Mouse (Mus musculus): Measurements from ENCODE around the gene Lrp4.
A peak's percentile ranks its signal among the peaks of the same experiment; 100 is the strongest.

The Lrp4 gene

DNA sequence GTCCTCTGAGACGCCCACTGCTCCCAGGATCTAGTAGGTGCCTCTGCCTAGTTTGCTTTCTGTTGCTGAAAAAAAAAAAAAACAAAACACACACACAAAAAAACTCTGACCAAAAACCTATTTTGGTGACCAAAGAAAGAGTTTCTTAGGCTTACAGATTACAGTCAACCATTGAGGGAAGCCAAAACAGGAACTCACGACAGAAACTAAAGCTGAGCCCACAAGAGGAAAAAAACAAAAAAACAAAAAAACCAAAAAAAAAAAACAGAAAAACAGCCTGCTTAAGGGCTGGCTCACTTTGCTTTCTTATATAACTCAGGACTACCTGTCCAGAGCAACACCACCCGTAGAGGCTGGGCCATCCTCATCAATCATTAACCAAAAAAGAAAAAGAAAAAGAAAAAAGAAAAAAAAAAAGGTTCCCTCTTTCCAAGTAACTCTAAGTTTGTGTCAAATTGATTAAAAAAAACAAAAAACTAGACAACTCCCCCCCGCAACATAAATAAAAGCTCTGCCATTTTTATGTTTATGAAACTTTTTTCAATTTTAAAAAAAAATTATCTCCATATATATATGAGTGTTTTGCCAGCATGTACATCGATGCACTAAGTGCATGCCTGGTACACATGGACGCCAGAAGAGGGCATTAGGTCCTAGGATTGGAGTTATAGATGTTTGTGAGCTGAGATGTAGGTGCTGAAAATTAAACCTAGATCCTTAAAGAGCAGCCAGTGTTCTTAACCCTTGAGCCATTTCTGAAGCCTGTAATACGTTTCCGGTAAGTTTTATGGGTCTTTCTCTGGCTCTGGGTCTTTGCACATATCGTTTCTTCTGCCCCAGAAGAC lies 3.9 kb upstream of the Lrp4 start:
- DNase-seq (ENCODE audit: low read depth, low spot score): no peak

DNA sequence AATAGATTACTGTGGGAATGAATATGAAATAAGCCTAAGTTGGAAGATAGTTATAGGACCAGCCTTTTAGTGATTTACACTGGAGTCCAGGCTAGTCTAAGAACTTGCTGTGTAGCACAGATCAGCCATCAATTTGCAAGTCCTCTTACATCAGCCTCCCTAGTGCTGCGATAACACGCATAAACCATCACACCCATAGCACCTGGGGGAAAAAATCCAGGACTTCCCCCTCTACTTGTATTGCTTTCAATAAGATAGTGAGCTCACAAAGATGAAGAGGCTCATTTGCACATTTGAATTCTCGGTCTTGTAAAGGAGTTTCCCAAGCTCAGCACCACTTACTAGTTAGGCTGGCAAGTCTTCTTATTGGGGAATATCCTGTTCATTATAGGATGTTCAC lies 2.9 kb upstream of the Lrp4 start:
- no peak for DNase-seq (ENCODE audit: low read depth, low spot score)

DNA sequence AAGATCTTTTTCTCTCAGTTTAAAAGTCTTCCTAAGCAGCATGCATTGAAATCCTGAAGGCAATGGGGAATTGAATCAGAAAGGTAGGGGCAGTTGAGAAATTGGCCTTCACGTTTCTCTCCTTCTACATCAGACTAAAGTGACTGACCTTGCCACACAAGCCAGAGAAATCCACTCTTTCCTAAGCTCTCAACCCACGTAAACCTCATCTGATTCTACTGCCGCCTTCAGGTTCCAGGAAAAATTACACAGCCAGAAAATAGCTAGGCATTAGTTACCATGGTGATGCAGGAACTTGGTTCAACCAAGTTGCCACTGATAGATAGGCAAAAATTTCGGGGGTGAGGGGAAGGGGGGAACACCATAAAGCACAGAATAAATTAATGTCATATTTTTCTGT lies 1.5 kb upstream of the Lrp4 start:
- DNase-seq (ENCODE audit: low read depth, low spot score): peak; percentile 46

DNA sequence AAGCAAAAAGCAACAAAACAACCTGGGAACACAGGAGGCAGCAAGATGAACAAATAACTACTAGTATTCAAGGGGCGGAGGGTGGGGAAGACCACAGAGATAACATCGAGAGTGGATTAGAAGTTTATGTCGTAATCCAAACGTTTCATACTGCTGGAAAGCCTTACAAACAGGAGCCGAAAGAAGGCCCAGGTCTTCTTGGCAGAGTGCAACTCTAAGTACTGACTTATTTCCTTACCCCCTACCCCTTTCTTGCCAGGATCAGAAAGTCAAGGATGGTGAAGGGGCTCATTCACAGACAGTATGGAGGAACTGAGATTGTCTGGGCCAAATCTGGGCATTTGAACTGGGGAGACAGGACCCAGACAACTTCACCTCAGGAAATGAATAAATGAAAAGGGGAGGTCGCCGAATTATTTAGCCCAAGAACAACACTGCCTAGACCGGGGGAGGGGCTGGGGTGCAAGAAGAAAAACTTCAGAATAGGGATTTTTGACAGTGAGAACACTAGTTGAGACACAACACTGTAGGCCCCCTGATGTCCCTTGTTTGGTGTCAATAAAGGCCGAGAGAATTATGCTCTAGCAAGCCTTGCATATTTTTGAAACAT lies 715 bp upstream of the Lrp4 start:
- DNase-seq (ENCODE audit: low read depth, low spot score): no peak

DNA sequence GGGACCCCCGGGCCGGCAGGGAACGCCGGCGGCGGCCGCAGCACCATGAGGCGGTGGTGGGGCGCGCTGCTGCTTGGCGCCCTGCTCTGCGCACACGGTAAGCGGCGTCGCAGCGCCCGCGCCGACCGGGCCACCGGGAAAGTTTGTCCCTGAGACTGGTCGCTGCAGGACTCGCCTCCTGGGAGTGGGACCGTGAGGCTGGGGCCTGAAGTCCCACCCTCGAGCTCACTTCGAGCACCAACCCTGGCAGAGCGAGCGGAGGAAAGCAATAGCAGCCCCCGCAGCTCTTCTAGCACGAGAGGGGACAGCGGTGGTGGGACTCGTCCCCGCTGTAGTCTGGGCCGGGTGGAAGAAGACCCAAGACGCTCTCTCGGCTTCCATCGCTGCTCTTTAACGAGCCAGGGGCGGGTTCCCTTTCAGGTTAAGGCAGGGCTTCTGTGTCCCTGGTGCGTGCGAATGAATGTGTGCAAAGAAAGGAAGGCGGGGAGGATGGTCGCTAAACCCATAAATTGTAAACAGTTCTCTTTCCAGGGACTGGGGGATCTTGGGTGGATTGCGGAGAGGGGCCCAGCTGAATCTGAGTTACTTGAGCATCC lies 443 bp downstream of the Lrp4 start:
- peak; percentile 20 for DNase-seq (ENCODE audit: low read depth, low spot score)

DNA sequence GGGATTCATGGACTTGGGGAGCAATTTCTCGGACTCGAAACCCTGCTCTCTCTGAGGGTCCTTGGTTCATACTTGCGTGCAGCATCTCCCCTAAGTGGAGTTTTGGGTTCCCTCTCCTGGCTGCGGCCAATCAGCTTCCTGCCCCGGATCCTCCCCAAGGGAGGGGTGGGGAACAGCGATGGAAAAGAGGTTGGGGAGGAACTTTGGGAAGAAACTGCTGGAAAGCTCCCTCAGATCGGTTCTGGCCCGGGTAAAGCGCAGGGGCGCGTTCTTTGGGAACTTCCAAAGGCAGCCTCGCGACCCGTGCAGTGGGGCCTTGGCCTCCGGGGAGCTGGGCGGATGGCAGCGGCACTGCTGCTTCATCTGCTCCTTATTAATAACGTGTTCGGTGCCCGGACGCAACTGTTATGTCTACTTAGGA lies 951 bp downstream of the Lrp4 start:
- DNase-seq (ENCODE audit: low read depth, low spot score): peak; percentile 12

DNA sequence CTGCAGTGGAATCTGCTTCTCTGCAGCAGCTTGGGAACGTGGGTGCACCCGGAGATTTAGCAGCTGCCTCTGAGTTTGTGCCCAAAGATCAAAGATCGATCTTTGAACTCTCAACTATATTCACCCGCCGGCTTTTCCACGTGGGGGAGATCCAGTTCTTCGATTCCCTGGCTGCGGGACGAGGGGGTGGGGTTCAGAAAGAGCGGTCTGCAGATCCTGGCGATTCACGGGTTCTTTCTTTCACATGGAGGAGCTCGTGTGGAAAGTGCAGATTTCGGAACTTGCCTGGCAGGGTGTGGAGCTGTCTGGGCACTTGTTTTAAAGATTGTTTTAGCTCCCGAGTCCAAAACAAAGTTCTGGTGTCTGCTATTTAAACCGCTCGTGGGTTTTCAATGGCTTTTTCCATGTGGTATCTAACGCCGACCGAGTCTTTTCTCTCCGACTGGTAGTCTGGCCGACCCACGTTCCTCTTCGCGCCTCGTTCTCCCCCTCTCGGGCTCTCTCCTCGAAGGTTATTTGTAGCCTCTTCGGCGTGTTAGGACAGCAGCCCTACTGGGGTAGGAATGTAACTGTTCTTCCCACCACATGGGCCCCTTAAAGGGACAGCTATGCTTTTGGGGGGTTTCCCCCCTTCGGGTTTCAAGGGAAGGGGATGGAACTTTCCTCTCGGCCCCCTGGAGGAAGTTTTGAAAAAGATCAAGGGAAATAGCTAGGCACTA lies 1.5 kb downstream of the Lrp4 start:
- DNase-seq (ENCODE audit: low read depth, low spot score): no peak

DNA sequence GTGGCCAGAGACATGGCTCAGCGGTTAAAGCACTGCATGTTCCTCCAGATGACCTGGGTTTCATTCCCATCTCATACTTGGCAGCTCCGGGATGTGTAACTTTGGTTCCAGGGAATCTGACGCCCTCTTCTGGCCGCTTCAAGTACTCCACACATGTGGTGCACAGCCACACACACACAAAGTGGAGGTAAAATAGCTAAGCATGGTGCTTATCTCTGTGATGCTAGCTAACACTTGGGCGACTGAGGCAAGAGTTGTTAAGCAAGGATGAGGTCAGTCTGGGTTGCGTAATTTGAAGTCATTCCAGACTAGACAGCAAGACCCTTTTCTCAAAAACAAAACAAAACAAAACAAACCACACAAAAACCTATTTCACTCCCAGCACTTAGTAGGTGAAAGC lies 2.8 kb downstream of the Lrp4 start:
- DNase-seq (ENCODE audit: low read depth, low spot score): no peak

DNA sequence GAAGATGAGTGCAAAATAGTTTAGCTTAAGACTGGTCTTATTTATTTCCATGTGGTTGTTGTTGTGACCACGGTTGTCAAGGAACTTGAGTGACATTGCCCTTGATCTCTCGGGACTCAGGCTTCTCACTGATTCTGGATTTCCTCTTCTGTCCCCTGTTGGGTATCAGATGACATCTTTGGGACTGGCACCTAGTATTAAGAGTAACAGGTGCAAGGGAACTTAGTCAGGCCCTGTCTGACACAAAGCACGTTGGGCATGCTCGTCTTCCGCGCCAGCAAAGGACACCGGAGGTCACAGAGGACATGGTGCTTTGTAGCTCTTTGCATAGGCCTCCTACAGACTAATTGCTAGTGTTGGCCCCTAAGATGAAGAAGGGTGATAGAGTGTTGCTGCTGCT lies 3.5 kb downstream of the Lrp4 start:
- DNase-seq (ENCODE audit: low read depth, low spot score): no peak

DNA sequence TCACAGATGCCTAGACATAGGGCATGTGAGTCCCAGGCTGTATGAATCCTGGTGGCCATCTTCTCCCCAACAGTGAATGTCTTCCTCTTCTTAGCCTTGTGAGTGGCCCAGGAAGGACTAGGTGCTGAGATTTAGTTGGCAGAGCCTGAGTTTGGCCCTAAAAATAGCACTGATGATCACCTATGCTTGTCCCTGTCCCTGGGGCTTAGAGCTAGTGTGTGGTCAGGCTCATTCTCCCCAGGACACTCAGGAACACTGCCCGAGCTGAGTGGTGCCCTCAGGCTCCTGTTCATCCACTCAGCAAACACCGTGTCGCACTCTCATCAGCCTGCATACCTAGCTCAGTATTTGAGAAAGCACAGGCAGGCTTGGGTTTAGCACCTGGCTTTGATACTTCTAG lies 4.0 kb downstream of the Lrp4 start:
- no peak for DNase-seq (ENCODE audit: low read depth, low spot score)

DNA sequence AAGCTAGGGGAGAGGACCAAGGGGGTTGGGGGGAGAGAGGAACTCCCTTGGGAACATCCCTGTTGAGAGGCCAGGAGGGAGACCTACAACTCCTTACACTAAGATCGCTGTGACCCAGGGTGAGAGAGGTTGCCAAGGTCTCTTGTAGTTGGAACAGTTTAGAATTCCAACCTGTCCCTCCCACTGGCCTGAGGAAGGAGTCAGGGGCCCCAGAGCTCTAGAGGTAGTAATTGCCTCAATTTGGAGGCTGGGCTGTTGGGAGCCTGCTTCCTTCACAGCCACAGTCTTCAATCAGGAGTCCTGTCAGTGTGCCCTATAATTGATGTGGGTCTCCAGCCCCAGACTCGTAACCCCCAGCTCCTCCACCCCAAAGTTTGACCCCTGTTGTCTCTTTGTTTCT lies 4.9 kb downstream of the Lrp4 start:
- no peak for DNase-seq (ENCODE audit: low read depth, low spot score)

DNA sequence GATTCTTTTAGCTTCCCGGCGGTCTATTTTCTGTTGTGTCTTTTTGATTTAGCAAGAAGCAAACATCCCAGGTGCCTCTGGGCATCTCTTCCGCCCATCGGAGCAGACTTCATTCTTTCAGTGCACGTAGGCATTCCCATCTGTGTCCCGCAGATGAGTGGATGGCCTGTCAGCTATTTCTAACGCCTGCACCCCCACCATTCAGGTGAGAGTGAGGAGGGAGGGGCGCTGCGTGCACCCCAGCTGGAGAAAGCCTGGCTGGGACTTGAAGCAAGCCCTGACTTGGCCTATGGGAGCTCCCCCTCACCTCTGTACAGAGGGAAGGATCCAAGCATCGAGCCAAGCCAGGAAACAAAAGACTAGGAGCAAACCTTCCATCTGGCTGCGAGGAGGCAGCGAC lies 5.4 kb downstream of the Lrp4 start:
- DNase-seq (ENCODE audit: low read depth, low spot score): no peak

DNA sequence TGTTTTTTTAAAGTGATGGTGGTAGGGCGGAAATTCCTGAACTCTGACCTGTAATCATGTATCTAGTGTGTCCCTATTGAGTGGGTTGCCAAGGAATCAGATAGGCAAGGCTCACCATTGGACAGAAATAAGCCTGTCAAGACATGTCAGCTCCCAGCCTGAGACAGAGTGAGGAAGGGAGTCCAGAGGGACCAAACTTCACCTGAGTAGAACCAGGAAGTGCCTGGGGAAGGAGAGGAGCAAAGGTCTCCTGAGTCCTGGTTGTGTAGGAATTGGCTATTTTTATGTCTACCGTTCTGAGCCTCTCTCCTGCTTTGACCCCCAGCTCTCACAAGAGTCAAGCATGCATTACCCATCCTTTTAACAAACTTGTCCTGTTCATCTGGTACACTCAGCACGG lies 8.6 kb downstream of the Lrp4 start:
- no peak for DNase-seq (ENCODE audit: low read depth, low spot score)

DNA sequence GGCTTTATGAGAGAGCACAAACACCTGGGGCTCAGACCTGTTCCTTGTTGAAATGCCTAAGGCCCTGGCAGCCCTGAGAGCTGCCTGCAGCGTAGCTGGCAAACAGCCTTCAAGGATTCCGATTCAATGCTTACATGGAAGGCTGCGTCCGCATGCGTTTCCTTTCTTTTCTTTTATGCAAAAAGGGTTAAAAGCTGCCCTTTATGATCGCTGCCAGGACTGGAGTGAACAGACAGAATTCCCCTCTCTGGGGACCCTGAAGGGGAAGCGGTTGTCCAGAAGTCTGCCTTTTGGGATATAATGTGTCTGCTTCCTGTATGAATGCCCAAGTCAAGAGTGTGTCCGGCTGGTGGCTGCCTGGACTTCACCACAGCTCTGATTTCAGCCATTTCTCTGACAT lies 10.3 kb downstream of the Lrp4 start:
- DNase-seq (ENCODE audit: low read depth, low spot score): no peak

DNA sequence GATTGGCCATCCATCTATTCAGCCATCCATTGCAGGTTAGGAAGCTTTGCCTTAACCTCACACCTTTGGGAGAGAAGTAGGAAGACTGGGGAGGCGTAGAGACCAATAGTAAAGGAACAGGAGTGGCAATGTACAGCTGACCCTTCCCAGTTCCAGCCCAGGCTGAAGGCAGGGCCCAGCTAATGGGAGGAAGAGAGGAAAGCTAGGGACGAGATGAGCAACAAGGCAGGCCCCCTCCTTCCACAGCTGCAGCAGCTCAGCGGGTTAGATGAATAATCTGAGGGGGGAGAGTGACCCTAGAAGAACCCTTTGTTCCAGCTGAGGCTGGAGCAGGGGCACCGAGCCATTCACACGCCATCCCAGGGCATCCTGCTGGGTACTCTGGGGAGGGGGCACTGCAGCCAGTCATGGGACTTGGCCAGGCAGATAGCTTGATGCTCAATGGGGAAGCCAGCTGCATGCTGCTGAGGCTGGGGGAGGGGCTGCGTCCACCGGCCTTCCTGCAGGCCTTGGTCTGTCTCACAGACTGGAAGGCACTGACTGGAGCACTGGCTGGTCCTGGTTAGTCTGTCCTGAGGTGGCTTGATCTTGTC lies 12.8 kb downstream of the Lrp4 start:
- no peak for DNase-seq (ENCODE audit: low read depth, low spot score)

DNA sequence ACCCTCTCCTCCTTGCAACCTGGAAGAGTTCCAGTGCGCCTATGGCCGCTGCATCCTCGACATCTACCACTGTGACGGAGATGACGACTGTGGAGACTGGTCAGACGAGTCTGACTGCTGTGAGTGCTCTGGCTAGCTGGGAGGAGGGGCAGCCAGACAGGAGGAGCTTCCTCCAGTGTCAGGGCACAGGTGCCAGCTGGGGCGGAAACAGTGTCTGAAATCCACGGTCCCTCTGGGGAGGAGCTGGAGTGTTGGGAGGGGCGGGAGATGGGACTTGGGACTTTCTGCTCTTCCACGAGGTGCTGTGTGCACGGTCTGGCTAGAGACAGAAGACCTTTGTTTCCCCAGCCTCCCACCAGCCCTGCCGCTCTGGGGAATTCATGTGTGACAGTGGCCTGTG lies 17.0 kb downstream of the Lrp4 start:
- DNase-seq (ENCODE audit: low read depth, low spot score): no peak

DNA sequence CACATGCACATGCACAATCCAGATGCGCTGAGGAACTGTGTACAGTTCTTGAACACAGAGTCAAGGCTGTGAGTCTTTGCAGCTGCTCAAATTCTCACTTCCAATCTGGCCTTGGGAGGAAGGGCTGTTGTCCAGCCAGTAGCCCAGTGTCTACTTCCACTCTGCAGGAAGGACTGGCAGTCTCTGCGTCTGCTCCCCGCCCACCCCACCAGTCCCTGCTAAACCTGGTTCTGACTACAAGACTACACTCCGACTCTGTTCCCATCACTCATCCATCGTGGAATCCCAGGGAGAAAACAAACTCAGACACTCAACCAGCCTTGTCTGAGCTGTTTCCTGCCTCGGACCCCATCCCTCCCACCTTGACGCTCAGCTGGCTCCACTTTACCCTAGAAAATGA lies 18.5 kb downstream of the Lrp4 start:
- DNase-seq (ENCODE audit: low read depth, low spot score): no peak

DNA sequence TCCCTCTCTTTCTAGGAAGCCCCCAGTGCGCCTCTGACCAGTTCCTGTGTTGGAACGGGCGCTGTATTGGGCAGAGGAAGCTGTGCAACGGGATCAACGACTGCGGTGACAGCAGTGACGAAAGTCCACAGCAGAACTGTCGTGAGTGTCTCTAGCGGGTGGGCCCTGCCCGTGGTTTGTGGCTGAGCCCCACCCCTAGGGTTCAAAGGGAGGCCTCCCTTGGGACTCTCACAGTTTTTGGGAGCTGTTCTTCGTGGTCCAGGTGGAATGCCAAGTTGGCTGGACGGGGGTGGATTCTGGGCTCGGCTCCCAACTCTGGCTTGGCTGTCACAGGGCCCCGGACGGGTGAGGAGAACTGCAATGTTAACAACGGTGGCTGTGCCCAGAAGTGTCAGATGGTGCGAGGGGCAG lies 18.9 kb downstream of the Lrp4 start:
- no peak for DNase-seq (ENCODE audit: low read depth, low spot score)

DNA sequence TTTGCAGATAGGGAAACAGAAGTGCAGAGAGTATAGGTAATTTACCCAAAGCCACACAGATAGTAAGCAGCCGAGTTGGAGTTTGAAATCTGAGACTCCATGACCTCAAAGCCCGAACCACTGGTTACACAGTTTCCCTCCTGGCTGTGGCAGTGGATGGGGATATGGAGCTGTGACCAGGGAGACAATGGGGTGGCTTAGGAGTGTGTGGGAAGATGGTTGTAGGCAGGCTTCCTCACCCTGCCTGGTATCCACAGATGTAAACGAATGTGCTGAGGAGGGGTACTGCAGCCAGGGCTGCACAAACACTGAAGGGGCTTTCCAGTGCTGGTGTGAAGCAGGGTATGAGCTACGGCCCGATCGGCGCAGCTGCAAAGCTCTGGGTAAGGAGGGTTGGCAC lies 19.5 kb downstream of the Lrp4 start:
- no peak for DNase-seq (ENCODE audit: low read depth, low spot score)

DNA sequence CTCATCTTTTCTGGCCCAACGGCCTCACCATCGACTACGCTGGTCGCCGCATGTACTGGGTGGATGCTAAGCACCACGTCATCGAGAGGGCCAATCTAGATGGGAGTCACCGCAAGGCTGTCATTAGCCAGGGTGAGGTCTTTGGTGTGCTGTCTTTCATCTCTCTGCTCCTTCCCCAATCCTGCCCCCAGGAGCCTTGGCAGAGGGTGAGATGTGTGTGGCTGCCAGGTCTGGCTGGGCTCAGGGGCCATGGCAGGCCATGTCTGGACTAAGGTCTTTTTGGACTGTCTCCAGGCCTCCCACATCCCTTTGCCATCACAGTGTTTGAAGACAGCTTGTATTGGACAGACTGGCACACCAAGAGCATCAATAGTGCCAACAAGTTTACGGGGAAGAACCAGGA lies 23.1 kb downstream of the Lrp4 start:
- DNase-seq (ENCODE audit: low read depth, low spot score): no peak

DNA sequence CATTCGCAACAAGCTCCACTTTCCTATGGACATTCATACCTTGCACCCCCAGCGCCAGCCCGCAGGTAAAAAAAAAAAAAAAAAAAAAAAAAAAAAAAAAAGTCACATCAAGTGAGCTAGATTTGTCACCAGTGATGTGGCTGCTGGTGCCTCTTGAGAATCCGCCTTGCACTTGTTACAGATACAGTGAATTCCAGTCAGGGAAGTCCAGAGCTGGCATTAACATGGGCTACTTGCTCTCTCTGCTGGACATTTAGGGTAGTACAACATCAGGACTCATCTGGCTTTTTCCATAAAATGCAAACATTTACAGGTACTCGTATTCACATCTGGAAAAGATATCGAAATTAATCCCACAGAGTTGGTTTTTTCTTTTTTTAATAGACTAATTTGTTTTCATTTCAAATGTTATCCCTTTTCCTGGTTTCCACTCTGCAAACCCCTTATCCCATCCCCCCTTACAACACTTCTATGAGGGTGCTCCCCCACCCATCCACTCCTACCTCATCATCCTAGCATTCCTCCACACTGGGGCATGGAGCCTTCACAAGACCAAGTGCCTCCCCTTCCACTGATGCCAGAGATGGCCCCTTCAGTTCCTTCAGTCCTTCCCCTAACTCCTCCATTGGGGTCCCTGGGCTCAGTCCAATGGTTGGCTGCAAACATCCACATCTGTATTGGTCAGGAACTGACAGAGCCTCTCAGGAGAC lies 23.6 kb downstream of the Lrp4 start:
- peak; percentile 59 for DNase-seq (ENCODE audit: low read depth, low spot score)

Measured in CD4-positive, CD25-positive, alpha-beta regulatory T cell, adult 2 months (primary cell).